Mouse (Mus musculus): ENCODE measurements at regions not wholly inside any gene's neighbourhood (a gene's known extent, or its start where the extent isn't known, plus 50 kb on each side); places are given as distances from the start of the nearest gene placed in this dataset.

GRCm38 (mm10) chr12:79966621-79967490 lies 146.0 kb downstream of the Zfp36l1 start:
- TF ChIP-seq ZNF384 (IDR thresholded peaks at IDR 0.05; ENCODE audit: low read depth, low read length) (no peak), HCFC1 (IDR thresholded peaks at IDR 0.05; ENCODE audit: borderline replicate concordance, insufficient read depth, low read length) (no peak)

Data from ES-E14 (cell line).